Mouse (Mus musculus) testis, postnatal 14 days (tissue): ENCODE measurements around the gene Dnajc15.

ENCODE experiments used
- DNase-seq: peaks from one replicate; pipeline ENCODE4 v3.0.0; 2021; ENCODE audit warnings: low spot score

Gene Dnajc15

DNA sequence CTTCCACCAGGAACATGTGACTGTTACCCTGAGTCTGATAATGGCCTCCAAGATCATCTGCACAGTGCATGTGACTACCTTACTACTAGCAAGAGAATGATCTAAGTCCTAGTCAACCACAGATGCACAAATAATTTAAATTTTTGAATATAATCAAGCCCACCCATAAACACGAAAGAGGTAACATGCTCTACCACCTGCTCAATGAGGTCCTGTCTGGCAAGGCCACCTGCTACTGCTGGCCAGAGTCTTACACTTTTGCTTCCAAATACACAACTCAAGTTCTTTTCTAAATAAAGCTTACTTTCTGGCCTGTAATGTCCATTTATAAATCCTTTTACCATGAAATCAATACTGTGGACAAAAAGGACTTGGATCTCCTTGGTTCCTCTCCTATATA is 15.0 kb downstream of the Dnajc15 start:
- DNase-seq = no peak

- DNase-seq = no peak
Measured at GRCm38 (mm10) chr14:77853951-77854350, 21.0 kb downstream of the Dnajc15 start.

GRCm38 (mm10) chr14:77849852-77850251 is 25.1 kb downstream of the Dnajc15 start:
- DNase-seq = no peak

DNA sequence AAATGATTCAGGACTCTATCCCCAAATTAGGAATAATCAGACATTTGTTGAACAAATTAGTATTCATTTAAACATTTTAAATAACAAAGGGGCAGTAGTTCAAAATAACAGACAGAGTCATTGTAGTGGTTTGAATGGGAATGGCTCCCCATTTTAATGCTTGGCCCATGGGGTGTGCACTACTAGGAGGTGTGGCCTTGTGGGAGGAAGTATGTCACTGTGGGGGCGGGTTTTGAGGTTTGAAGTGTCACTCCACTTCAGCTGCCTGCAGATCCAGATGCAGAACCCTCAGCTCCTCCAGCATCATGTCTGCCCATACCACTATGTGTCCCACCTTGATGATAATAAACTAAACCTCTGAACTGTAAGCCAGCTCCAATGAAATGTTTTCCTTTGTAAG is 26.6 kb downstream of the Dnajc15 start:
- no peak for DNase-seq

GRCm38 (mm10) chr14:77846206-77846605 is 28.7 kb downstream of the Dnajc15 start:
- DNase-seq = no peak

- no peak for DNase-seq
Measured at GRCm38 (mm10) chr14:77845479-77845878, 29.4 kb downstream of the Dnajc15 start.

DNA sequence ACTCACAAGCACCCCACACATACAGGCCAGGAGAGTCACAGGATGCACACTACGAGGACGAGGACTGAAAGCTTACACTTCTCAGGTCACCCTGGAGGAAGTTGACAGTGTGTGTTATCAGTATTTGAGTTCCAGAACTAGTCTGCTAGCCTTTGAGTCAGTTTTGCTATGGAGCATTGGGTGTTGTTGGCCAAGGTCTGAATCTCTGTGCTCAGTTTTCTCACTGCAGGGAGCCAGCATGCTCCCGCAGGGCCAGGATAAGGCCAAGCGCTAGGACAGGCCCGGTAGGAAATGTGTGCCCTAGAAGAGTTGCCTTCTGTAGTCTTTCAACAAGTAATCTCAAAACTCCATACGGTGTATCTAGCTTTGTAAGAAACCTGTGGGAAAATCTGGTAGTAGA is 34.4 kb downstream of the Dnajc15 start:
- DNase-seq = no peak

GRCm38 (mm10) chr14:77840078-77840477 is 34.8 kb downstream of the Dnajc15 start:
- no peak for DNase-seq

GRCm38 (mm10) chr14:77836794-77837193 is 38.1 kb downstream of the Dnajc15 start:
- DNase-seq = no peak

GRCm38 (mm10) chr14:77832359-77832758 is 42.6 kb downstream of the Dnajc15 start:
- no peak for DNase-seq

- DNase-seq = no peak
Measured at GRCm38 (mm10) chr14:77831936-77832335, 43.0 kb downstream of the Dnajc15 start.

- DNase-seq = no peak
Measured at GRCm38 (mm10) chr14:77829673-77830072, 45.3 kb downstream of the Dnajc15 start.

GRCm38 (mm10) chr14:77825891-77826290 is 49.0 kb downstream of the Dnajc15 start:
- no peak for DNase-seq

DNA sequence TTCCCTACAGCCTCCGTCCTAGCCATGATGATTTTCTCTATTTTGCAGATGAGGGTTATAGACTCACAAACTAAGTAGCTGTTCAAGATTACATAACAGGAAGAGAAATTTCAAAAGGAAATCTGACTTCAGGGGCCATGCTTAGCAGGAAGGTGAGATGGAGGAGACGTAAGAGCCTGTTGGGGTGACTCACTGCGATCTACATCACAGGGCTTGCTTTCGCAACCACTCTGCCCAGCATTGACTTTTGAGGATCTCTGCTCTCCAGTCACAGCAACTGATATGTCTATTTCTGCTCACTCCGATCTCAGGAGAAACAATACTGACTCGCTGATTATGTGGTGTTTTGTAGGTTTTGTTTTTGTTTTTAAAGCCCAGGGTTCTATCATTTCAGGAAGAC is 49.8 kb downstream of the Dnajc15 start:
- no peak for DNase-seq

DNA sequence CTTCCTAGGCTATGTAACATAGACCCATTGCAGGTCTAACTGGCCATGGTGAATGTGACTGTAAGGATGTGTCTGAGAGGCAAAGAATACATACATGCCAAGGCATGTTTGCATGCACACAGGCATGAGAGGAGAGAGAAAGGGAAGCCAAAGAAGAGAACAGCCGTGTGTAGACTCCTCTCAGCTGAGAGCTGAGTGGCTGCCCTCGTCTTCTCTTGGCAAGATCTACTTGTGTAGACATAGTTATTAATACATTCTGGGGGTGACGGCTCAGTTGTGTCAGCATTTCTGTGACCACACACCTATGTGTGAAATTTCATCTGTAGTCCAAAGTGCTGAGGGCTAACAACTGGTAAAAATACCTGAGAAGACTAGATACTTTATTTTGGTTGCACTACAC is 55.1 kb downstream of the Dnajc15 start:
- DNase-seq = no peak

DNA sequence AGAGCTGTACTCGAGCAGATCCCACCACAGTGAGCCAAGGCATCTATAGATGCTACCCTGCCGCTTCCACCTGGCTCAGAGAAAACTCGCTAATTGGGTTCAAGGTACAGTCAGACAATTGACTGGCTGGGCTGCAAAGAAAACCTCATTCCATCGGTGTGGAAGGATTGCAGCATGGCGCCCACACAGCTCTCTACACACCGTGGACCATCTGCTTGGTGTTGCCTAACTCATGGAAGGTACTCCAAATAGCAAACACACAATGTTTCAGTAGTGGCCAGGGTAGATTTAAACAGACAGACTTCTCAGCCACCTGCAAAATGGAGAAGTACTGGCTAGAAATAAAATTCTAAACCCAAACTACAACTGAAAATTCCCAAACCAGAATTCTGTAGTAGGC is 57.4 kb downstream of the Dnajc15 start:
- no peak for DNase-seq

GRCm38 (mm10) chr14:77814935-77815334 is 60.0 kb downstream of the Dnajc15 start:
- no peak for DNase-seq

- DNase-seq = no peak
Measured at GRCm38 (mm10) chr14:77812890-77813289, 62.0 kb downstream of the Dnajc15 start.

DNA sequence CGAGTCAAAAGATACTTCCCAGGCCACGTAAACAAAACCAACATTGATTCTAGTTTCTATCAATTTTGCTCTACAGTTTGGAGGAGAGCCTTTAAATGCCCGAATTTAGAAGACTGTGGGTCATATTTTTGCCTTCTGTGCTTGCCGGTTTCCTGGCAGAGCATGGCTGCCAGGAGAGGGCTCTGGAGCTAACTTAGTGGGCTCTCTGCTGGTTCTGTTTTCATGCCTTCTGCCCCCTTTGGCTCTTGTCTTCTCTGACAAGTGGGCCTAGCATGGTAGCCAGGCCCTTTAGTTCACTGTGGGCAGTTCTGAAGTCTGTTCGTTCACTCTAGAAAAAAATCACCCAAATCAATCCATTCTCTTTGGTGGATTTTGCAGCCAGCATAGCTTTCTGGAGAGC is 63.5 kb downstream of the Dnajc15 start:
- DNase-seq = no peak

DNA sequence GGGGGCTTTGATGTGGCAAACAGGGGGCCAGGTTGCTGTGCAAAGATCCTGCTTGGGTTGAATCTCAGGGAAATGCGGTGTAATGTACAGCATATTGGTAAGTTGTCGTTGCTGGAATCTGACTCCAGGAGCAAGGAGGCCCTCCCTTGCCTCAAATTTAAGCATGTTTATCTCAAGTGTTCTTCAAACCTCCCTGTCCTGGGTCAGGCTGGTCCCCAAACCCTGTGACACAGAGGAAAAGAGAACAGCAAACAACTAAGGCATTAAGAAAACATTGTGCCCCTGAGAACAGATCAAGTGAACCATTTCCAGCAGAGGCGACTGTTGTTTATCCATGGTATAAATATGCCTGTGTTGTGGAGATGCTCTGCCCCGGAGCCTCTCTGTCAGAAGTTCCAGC is 67.1 kb downstream of the Dnajc15 start:
- no peak for DNase-seq

GRCm38 (mm10) chr14:77806345-77806744 is 68.6 kb downstream of the Dnajc15 start:
- DNase-seq = no peak

- DNase-seq = no peak
Measured at GRCm38 (mm10) chr14:77802268-77802630, 72.7 kb downstream of the Dnajc15 start.

GRCm38 (mm10) chr14:77801571-77802267 is 73.2 kb downstream of the Dnajc15 start:
- DNase-seq = no peak

GRCm38 (mm10) chr14:77796506-77796905 is 78.4 kb downstream of the Dnajc15 start:
- no peak for DNase-seq

DNA sequence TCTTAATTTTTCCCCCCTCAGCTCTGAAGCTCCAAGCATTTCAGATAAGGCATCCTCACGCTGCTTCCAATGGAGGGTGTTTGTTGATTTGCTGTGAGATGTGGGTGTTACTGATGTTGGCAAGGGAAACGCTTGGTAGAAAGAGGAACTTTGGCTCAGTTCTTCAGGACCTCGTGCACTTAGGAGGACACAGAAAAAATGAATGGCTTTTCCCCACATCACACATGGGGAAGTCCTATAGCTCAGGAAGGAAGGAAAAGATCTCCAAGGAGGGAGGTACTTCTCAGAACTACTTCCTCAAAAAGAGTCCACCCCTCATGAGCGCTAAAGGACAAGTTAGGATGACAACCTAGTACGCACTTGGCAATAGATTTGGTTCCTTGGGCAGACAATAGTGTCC is 79.7 kb downstream of the Dnajc15 start:
- no peak for DNase-seq
